Mouse (Mus musculus) small intestine, adult 2 months (tissue): Measurements from ENCODE around the gene Trpm6.

Experiments used
- CTCF ChIP-seq: fragments of 200-500 bp; IDR thresholded peaks from 2 replicates; pipeline ENCODE4 v1.5.1; 2012; ENCODE audit warnings: low read depth, mild to moderate bottlenecking, control low read depth, inconsistent platforms, low read length, moderate library complexity, mixed read lengths; ENCODE audit not compliant: insufficient replicate concordance, insufficient read length; ENCODE audit errors: extremely low read depth
- POLR2A ChIP-seq: fragments of 200-500 bp; IDR thresholded peaks from 2 replicates; pipeline ENCODE4 v1.6.1; 2012; ENCODE audit warnings: low read depth, mild to moderate bottlenecking, control low read depth, inconsistent platforms, low read length, moderate library complexity

GRCm38 (mm10) chr19:18841789-18842562 lies 92.2 kb downstream of the Trpm6 start:
- TF ChIP-seq POLR2A, result no peak
- no peak for TF ChIP-seq CTCF
